Mouse (Mus musculus) megakaryocyte, embryonic 14.5 days (primary cell): Measurements from ENCODE around the gene Tbc1d20.

Source experiments
- FLI1 ChIP-seq: IDR thresholded peaks from 2 replicates; pipeline ENCODE4 v1.6.1; 2012; ENCODE audit warnings: low read length, inconsistent platforms, mixed read lengths
- GATA1 ChIP-seq: IDR thresholded peaks from 3 replicates; pipeline ENCODE4 v1.6.1; 2012; ENCODE audit warnings: mixed read lengths, low read length, inconsistent platforms, borderline replicate concordance

- no peak for TF ChIP-seq FLI1
- no peak for TF ChIP-seq GATA1
Measured at GRCm38 (mm10) chr2:152247213-152247612, 46.4 kb upstream of the Tbc1d20 start.
